Mouse (Mus musculus): ENCODE results near the gene Notch4. TPM values are rescaled to one million over a fixed set of nuclear protein-coding genes. Genes with fewer than 3 reads are reported as not detected.

The Notch4 gene
- polyA plus RNA-seq, 1 experiment from 2014 or later: 9.8 TPM

DNA sequence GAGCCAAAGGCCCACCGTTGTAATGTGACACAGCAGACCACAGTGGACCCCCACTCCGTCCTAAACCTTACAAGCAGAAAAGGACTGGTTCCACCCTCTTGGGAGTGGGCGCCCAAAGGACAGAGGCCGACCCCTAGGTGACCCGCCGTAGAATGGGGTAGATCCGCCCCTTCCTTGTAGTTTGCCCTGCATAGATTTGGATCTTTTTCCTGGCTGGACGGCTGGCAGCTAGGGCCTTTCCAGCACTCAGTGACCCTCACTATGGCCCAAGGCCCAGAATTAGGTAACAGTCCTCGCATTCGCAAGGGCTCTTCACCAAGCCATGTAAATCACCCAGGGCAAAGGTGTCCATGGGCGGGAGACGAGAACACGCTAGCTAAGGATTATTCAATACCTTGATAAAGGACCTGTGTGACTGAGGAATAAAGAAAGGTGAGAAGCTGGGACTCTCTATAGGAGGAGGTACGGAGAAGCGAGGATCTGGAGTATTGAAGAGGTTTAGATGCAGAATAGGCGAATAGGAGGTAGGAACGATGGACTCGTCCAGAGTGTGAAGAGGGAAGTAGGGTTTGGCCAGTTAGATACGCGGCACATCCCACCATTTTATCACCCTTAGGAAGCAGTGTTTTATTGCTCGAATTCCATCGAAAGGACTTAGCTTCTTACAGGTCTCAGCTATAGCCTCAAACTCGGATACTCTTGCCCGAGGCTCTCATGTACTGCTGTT is 40.6 kb downstream of the Notch4 start:
- WGBS: 17% methylated on average over 24 of the region's 24 CpGs
- peak overlapping the region; percentile 94 for H3K4me2 ChIP-seq (ENCODE audit: low read length)
- H3K9ac ChIP-seq (ENCODE audit: low read length): peak overlapping the region; percentile 95
- H3K27me3 ChIP-seq (ENCODE audit: control insufficient read depth, insufficient read depth, low read length): no peaks in the 10 kb centered on the region
- peak overlapping the region; percentile 82 to 90 for H3K4me3 ChIP-seq (ENCODE audit: control insufficient read depth in 1 of 2, insufficient read depth in 1 of 2, low read depth in 1 of 2, low read length in 2 of 2)
- H3K9me3 ChIP-seq (ENCODE audit: control insufficient read depth, low read length): no peaks in the 10 kb centered on the region
- H3K36me3 ChIP-seq (ENCODE audit: control insufficient read depth, insufficient read depth, low read length): peaks cover 23% of the 10 kb centered on the region
- no peak for ATAC-seq (ENCODE audit: insufficient number of reproducible peaks, insufficient read depth, low FRiP score, low read depth)
- H3K27ac ChIP-seq (replicated peaks in 1 of 2; ENCODE audit: control insufficient read depth in 1 of 2, insufficient read depth in 1 of 2, low read depth in 2 of 2, low read length in 2 of 2): peak overlapping the region; percentile 84 to 87
- peaks cover 15 to 44% of the 10 kb centered on the region in 2 experiments for H3K4me1 ChIP-seq (ENCODE audit: control insufficient read depth in 2 of 2, insufficient read depth in 2 of 2, low read length in 2 of 2)

DNA sequence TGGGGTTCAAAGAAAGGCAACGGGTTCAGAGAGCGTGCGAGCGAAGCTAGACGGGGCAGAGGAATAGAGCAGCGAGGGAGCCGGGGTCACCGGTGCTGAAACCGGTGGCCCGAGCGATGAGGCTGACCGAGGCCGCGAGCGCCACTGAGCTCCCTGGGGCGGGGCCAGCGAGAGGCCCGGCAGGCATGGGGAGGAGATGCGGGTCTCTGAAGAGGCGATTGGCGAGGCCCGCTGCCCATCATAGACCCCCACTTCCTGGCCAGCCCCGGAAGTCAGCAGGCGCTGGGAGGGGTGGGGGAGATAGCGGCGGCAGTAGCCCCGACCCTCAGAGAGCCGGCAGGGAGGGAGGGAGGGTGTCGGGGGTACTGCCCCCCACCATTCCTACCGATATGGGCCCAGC is 41.5 kb downstream of the Notch4 start:
- peaks cover 15 to 45% of the 10 kb centered on the region in 2 experiments for H3K4me1 ChIP-seq (ENCODE audit: control insufficient read depth in 2 of 2, insufficient read depth in 2 of 2, low read length in 2 of 2)
- no peaks in the 10 kb centered on the region for H3K9me3 ChIP-seq (ENCODE audit: control insufficient read depth, low read length)
- peak overlapping the region; percentile 84 to 87 for H3K27ac ChIP-seq (replicated peaks in 1 of 2; ENCODE audit: control insufficient read depth in 1 of 2, insufficient read depth in 1 of 2, low read depth in 2 of 2, low read length in 2 of 2)
- H3K36me3 ChIP-seq (ENCODE audit: control insufficient read depth, insufficient read depth, low read length): peaks cover 21% of the 10 kb centered on the region
- peak overlapping the region; percentile 95 for H3K9ac ChIP-seq (ENCODE audit: low read length)
- ATAC-seq (ENCODE audit: insufficient number of reproducible peaks, insufficient read depth, low FRiP score, low read depth): peak; percentile 41
- no peaks in the 10 kb centered on the region for H3K27me3 ChIP-seq (ENCODE audit: control insufficient read depth, insufficient read depth, low read length)
- H3K4me2 ChIP-seq (ENCODE audit: low read length): peak overlapping the region; percentile 94
- 0% methylated on average over 24 of the region's 30 CpGs for WGBS
- H3K4me3 ChIP-seq (ENCODE audit: control insufficient read depth in 1 of 2, insufficient read depth in 1 of 2, low read depth in 1 of 2, low read length in 2 of 2): peak overlapping the region; percentile 82 to 90

DNA sequence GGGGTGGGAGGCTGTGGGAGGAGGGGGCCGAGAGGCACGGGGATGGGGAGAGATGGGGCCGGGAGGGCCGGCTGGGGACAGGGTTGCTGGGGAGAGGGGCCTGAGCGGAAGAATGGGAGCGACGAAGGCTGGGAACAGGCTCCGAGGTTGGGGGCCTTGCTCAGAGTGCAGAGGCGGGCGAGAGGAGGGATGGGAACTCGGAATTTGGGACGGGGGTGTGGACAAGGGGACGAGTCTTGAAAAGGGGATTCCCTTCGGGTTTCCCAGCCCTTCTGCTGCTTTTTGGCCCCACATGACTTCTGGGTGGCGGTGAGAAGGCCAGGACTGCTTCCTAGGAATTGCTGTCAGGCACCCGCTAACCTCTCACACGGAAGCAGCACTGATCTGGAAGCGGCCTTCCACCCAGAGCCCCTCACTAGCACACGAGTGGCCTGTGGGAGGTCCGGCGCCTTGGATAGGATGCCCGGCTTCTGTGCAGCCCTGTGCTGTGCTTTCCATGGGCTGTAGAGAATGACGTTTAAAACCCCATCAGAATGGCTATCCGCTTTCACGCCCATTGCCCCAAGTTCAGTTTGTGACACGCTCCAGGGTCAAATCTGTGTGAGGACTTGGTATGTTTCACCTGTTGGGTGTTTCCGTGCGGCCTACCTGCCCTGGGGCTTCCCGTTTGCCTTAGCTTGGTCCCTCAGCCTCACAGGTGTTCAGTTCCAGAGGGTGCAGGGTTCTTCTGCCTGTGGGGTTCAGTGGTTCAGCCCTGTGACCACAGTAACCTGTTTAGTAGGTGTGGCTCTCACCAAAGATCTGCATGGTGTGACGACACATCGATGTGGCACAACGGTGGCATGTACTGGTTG is 42.3 kb downstream of the Notch4 start:
- Histone ChIP-seq H3K36me3 (ENCODE audit: control insufficient read depth, insufficient read depth, low read length) (peaks cover 21% of the 10 kb centered on the region), H3K27me3 (ENCODE audit: control insufficient read depth, insufficient read depth, low read length) (no peaks in the 10 kb centered on the region), H3K4me2 (ENCODE audit: low read length) (peak overlapping the region; percentile 94), H3K9ac (ENCODE audit: low read length) (peak overlapping the region; percentile 95), H3K4me3 (ENCODE audit: control insufficient read depth in 1 of 2, insufficient read depth in 1 of 2, low read depth in 1 of 2, low read length in 2 of 2) (peak overlapping the region; percentile 82 to 90), H3K9me3 (ENCODE audit: control insufficient read depth, low read length) (no peaks in the 10 kb centered on the region), H3K27ac (replicated peaks in 1 of 2; ENCODE audit: control insufficient read depth in 1 of 2, insufficient read depth in 1 of 2, low read depth in 2 of 2, low read length in 2 of 2) (peak overlapping the region; percentile 49 to 87), H3K4me1 (ENCODE audit: control insufficient read depth in 2 of 2, insufficient read depth in 2 of 2, low read length in 2 of 2) (peaks cover 15 to 45% of the 10 kb centered on the region in 2 experiments)
- ATAC-seq (ENCODE audit: insufficient number of reproducible peaks, insufficient read depth, low FRiP score, low read depth): no peak
- 16% methylated on average over 32 of the region's 32 CpGs for WGBS

DNA sequence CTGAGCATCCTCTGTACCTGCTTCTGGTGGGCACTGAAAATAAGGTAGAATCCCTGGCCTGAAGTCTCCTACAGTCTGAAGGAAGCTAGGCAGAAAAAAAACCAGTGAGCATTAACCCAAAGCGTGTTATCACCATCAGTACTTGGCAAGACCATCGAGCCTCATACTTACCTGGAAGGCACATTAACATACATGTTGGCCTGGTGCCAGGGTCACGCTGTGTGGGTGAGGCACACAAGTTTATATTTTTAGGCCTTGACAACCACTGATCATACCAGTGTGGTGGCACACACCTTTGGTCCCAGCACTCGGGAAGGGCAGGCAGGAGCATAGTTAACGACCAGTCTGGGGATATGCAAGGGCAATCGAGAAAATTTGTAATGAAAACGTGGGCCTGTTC is 43.9 kb downstream of the Notch4 start:
- Histone ChIP-seq H3K9ac (ENCODE audit: low read length) (no peak overlapping the region), H3K36me3 (ENCODE audit: control insufficient read depth, insufficient read depth, low read length) (peaks cover 31% of the 10 kb centered on the region), H3K27me3 (ENCODE audit: control insufficient read depth, insufficient read depth, low read length) (no peaks in the 10 kb centered on the region), H3K27ac (replicated peaks in 1 of 2; ENCODE audit: control insufficient read depth in 1 of 2, insufficient read depth in 1 of 2, low read depth in 2 of 2, low read length in 2 of 2) (no peak overlapping the region), H3K4me3 (ENCODE audit: control insufficient read depth in 1 of 2, insufficient read depth in 1 of 2, low read depth in 1 of 2, low read length in 2 of 2) (no peak overlapping the region), H3K4me1 (ENCODE audit: control insufficient read depth in 2 of 2, insufficient read depth in 2 of 2, low read length in 2 of 2) (peaks cover 15 to 39% of the 10 kb centered on the region in 2 experiments), H3K4me2 (ENCODE audit: low read length) (no peak overlapping the region), H3K9me3 (ENCODE audit: control insufficient read depth, low read length) (no peaks in the 10 kb centered on the region)
- ATAC-seq (ENCODE audit: insufficient number of reproducible peaks, insufficient read depth, low FRiP score, low read depth): no peak
- WGBS: 77% methylated on average over 7 of the region's 7 CpGs

DNA sequence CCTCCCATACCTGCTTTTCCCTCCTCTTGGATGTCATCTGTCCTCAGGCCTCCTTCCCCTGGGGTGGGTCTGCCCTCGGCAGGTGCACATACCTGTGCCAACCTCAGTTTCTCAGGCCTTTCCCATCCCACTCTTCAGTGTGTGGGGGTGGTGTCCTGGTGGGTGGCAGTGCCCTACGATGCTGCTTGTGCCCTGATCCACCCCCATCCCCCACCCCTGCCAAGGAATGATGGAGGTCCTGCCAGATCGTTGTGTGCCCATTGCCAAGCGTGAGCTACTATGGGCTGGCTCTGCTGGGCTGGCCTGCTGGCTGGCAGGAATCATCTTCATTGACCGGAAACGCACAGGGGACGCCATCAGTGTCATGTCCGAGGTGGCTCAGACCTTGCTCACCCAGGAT is 47.0 kb downstream of the Notch4 start:
- no peak for ATAC-seq (ENCODE audit: insufficient number of reproducible peaks, insufficient read depth, low FRiP score, low read depth)
- Histone ChIP-seq H3K4me2 (ENCODE audit: low read length) (no peak overlapping the region), H3K27me3 (ENCODE audit: control insufficient read depth, insufficient read depth, low read length) (no peaks in the 10 kb centered on the region), H3K36me3 (ENCODE audit: control insufficient read depth, insufficient read depth, low read length) (peaks cover 49% of the 10 kb centered on the region), H3K9ac (ENCODE audit: low read length) (no peak overlapping the region), H3K4me3 (ENCODE audit: control insufficient read depth in 1 of 2, insufficient read depth in 1 of 2, low read depth in 1 of 2, low read length in 2 of 2) (no peak overlapping the region), H3K27ac (replicated peaks in 1 of 2; ENCODE audit: control insufficient read depth in 1 of 2, insufficient read depth in 1 of 2, low read depth in 2 of 2, low read length in 2 of 2) (no peak overlapping the region), H3K4me1 (ENCODE audit: control insufficient read depth in 2 of 2, insufficient read depth in 2 of 2, low read length in 2 of 2) (peaks cover 7 to 29% of the 10 kb centered on the region in 2 experiments), H3K9me3 (ENCODE audit: control insufficient read depth, low read length) (no peaks in the 10 kb centered on the region)
- WGBS: 93% methylated on average over 8 of the region's 8 CpGs

DNA sequence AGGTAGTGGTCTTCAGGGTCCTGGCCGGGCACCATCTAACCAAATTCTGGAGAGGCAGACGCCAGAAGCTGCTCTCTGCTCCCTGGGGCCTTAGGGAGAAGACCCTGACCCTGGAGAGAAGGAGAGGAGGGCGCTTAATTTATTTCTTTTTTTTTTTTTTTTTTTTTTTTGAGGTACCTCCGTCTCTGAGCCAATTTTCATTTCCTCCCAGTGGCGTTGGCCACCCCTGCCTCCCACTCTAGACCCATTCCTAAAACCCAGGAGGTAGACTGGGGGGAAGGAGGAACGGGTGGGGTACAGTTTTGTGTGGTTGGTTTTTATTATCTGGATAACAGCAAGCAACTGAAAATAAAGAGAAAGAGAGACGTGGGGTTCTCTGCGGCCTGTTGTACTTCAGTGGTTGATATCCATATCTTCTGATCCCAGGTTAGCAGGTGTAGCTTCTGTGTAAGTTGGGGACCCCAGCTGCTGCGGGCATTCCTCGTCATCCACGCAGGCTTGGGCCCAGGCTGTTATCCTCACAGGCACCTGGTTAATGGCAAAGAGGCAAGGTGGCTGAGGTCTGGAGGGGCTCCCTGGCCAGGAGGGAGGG is 49.1 kb downstream of the Notch4 start:
- 88% methylated on average over 11 of the region's 11 CpGs for WGBS
- Histone ChIP-seq H3K4me3 (ENCODE audit: control insufficient read depth in 1 of 2, insufficient read depth in 1 of 2, low read depth in 1 of 2, low read length in 2 of 2) (no peak overlapping the region), H3K9ac (ENCODE audit: low read length) (no peak overlapping the region), H3K27me3 (ENCODE audit: control insufficient read depth, insufficient read depth, low read length) (no peaks in the 10 kb centered on the region), H3K36me3 (ENCODE audit: control insufficient read depth, insufficient read depth, low read length) (peaks cover 63% of the 10 kb centered on the region), H3K4me2 (ENCODE audit: low read length) (no peak overlapping the region), H3K27ac (replicated peaks in 1 of 2; ENCODE audit: control insufficient read depth in 1 of 2, insufficient read depth in 1 of 2, low read depth in 2 of 2, low read length in 2 of 2) (no peak overlapping the region), H3K4me1 (ENCODE audit: control insufficient read depth in 2 of 2, insufficient read depth in 2 of 2, low read length in 2 of 2) (peaks cover 0 to 13% of the 10 kb centered on the region in 2 experiments; a peak in 3 of 4 replicates), H3K9me3 (ENCODE audit: control insufficient read depth, low read length) (no peaks in the 10 kb centered on the region)
- ATAC-seq (ENCODE audit: insufficient number of reproducible peaks, insufficient read depth, low FRiP score, low read depth): no peak

DNA sequence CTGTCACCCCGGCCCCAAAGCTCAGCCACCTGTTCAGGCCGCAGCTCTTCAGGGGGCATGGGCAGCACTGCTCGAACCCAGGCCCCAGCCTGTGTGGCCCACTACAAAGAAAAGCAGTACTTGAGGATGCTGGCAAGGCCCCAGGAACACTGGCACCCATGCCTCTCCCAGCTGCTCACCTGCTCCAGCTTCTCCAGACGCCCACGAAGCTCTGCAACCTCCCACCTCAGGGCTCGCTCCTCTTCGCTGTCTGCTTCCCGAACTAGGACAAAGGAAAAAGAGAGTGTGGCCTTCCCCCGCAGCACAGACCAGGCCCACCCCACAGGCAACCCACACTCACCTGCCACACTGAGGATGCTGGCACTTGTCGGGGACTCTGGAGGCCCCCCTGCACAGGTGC is 49.8 kb downstream of the Notch4 start:
- Histone ChIP-seq H3K4me1 (ENCODE audit: control insufficient read depth in 2 of 2, insufficient read depth in 2 of 2, low read length in 2 of 2) (peaks cover 0 to 6% of the 10 kb centered on the region in 2 experiments; a peak in 3 of 4 replicates), H3K9ac (ENCODE audit: low read length) (no peak overlapping the region), H3K27me3 (ENCODE audit: control insufficient read depth, insufficient read depth, low read length) (no peaks in the 10 kb centered on the region), H3K27ac (replicated peaks in 1 of 2; ENCODE audit: control insufficient read depth in 1 of 2, insufficient read depth in 1 of 2, low read depth in 2 of 2, low read length in 2 of 2) (no peak overlapping the region), H3K36me3 (ENCODE audit: control insufficient read depth, insufficient read depth, low read length) (peaks cover 63% of the 10 kb centered on the region), H3K4me3 (ENCODE audit: control insufficient read depth in 1 of 2, insufficient read depth in 1 of 2, low read depth in 1 of 2, low read length in 2 of 2) (no peak overlapping the region), H3K4me2 (ENCODE audit: low read length) (no peak overlapping the region), H3K9me3 (ENCODE audit: control insufficient read depth, low read length) (no peaks in the 10 kb centered on the region)
- WGBS: 85% methylated on average over 10 of the region's 10 CpGs
- ATAC-seq (ENCODE audit: insufficient number of reproducible peaks, insufficient read depth, low FRiP score, low read depth): no peak
